8 mouse cellular contexts compared by ENCODE assay signal in genomic region chr7:51878730-51879129, GRCm38 (mm10). TPM values are rescaled to one million over a fixed set of nuclear protein-coding genes. Genes with fewer than 3 reads are reported as not detected.
A peak's percentile ranks its signal among the peaks of the same experiment; 100 is the strongest.
DNase-seq lines count a peak whose midpoint lies in the region; ATAC-seq and TF ChIP-seq lines count a peak whose summit lies in the region.

No protein-coding gene starts in this region.

- ATAC-seq in kidney, postnatal 0 days (replicated peaks; ENCODE audit: low FRiP score, low read depth), result peak; percentile 43
- ATAC-seq in hindbrain, embryonic 15.5 days (ENCODE audit: low FRiP score, low read depth), result no peak
- ATAC-seq in midbrain, embryonic 15.5 days (replicated peaks), result peak; percentile 21; the same call in 1 of the 2 replicates

- H3K9me3 ChIP-seq in kidney, postnatal 0 days (replicated peaks; ENCODE audit: low read length), result no peaks in the 10 kb centered on the region
- H3K9me3 ChIP-seq in hindbrain, embryonic 15.5 days, result no peaks in the 10 kb centered on the region
- H3K9me3 ChIP-seq in midbrain, embryonic 15.5 days, result no peaks in the 10 kb centered on the region

- 0 out of 2 replicates have a peak, but pooled peaks cover 2% of the 10 kb centered on the region for H3K4me1 ChIP-seq in kidney, postnatal 0 days (replicated peaks; ENCODE audit: insufficient read depth, low read length)
- H3K4me1 ChIP-seq in hindbrain, embryonic 15.5 days (replicated peaks), result peaks cover 7% of the 10 kb centered on the region; the same call in 1 of the 2 replicates
- peaks cover 14% of the 10 kb centered on the region for H3K4me1 ChIP-seq in midbrain, embryonic 15.5 days

- peak overlapping the region; percentile 76 for H3K27ac ChIP-seq in kidney, postnatal 0 days
- H3K27ac ChIP-seq in hindbrain, embryonic 15.5 days (replicated peaks), result peak overlapping the region; percentile 85
- peak overlapping the region; percentile 88 for H3K27ac ChIP-seq in midbrain, embryonic 15.5 days

- peak overlapping the region; percentile 63 for H3K9ac ChIP-seq in kidney, postnatal 0 days (ENCODE audit: low read depth, low read length)
- H3K9ac ChIP-seq in hindbrain, embryonic 15.5 days, result peak overlapping the region; percentile 66
- peak overlapping the region; percentile 83 for H3K9ac ChIP-seq in midbrain, embryonic 15.5 days

- H3K36me3 ChIP-seq in kidney, postnatal 0 days (ENCODE audit: insufficient read depth, low read length), result no peaks in the 10 kb centered on the region
- H3K36me3 ChIP-seq in hindbrain, embryonic 15.5 days, result no peaks in the 10 kb centered on the region
- no peaks in the 10 kb centered on the region for H3K36me3 ChIP-seq in midbrain, embryonic 15.5 days (replicated peaks)

- H3K4me3 ChIP-seq in kidney, postnatal 0 days (replicated peaks; ENCODE audit: low read depth, low read length), result peak overlapping the region; percentile 42
- H3K4me3 ChIP-seq in hindbrain, embryonic 15.5 days, result peak overlapping the region; percentile 48
- peak overlapping the region; percentile 66 for H3K4me3 ChIP-seq in midbrain, embryonic 15.5 days

- 2% methylated on average over 8 of the region's 8 CpGs for WGBS in kidney, postnatal 0 days
- WGBS in hindbrain, embryonic 15.5 days, result 2% methylated on average over 8 of the region's 8 CpGs
- WGBS in midbrain, embryonic 15.5 days, result 4% methylated on average over 8 of the region's 8 CpGs

- H3K27me3 ChIP-seq in kidney, postnatal 0 days (ENCODE audit: insufficient read depth, low read length), result no peaks in the 10 kb centered on the region
- no peaks in the 10 kb centered on the region for H3K27me3 ChIP-seq in hindbrain, embryonic 15.5 days
- no peaks in the 10 kb centered on the region for H3K27me3 ChIP-seq in midbrain, embryonic 15.5 days (replicated peaks)

- no peak for TF ChIP-seq CTCF in kidney, postnatal 0 days (IDR thresholded peaks at IDR 0.05; ENCODE audit: low read depth)

- H3K4me2 ChIP-seq in kidney, postnatal 0 days (ENCODE audit: low read length), result peak overlapping the region; percentile 90
- peak overlapping the region; percentile 72 for H3K4me2 ChIP-seq in hindbrain, embryonic 15.5 days
- peak overlapping the region; percentile 89 for H3K4me2 ChIP-seq in midbrain, embryonic 15.5 days

- DNase-seq in kidney, postnatal 0 days (ENCODE audit: low spot score), result peak; percentile 69
- no peak for DNase-seq in kidney, postnatal 25 days
- peak; percentile 18 for DNase-seq in embryo, embryonic 9.5 days (ENCODE audit: extremely low spot score)
- DNase-seq in retina, embryonic 14.5 days (ENCODE audit: low spot score), result no peak
- no peak for DNase-seq in urinary bladder, postnatal 36 days (ENCODE audit: low spot score in 2 of 2)
- DNase-seq in layer of hippocampus, postnatal 14 days (ENCODE audit: low spot score in 2 of 2), result no peak

RNA-seq across cellular contexts. Expression of gene Fancf, which starts 16.7 kb away (rescaled TPM):
- polyA plus RNA-seq in kidney, postnatal 0 days (2015; fragmentation: Nextera tagmentation; extraction: Ambion mirVana), result 10.1 and 12.5 TPM in 2 replicates
- 9.5 TPM in 2 replicates for polyA plus RNA-seq in hindbrain, embryonic 15.5 days (2015; fragmentation: Nextera tagmentation; extraction: Ambion mirVana)
- 9.7 and 10.1 TPM in 2 replicates for polyA plus RNA-seq in midbrain, embryonic 15.5 days (2015; fragmentation: Nextera tagmentation; extraction: Ambion mirVana)
- 1 to 10 TPM; 4.1 to 4.2 TPM for total RNA-seq in layer of hippocampus, postnatal 14 days (2021)

RNA-seq across cellular contexts. Expression of gene Gas2, which starts 16.9 kb away (rescaled TPM):
- 156 and 184 TPM in 2 replicates for polyA plus RNA-seq in kidney, postnatal 0 days (2015; fragmentation: Nextera tagmentation; extraction: Ambion mirVana)
- polyA plus RNA-seq in hindbrain, embryonic 15.5 days (2015; fragmentation: Nextera tagmentation; extraction: Ambion mirVana), result 12.9 and 14.0 TPM in 2 replicates
- 15.5 and 17.2 TPM in 2 replicates for polyA plus RNA-seq in midbrain, embryonic 15.5 days (2015; fragmentation: Nextera tagmentation; extraction: Ambion mirVana)
- total RNA-seq in layer of hippocampus, postnatal 14 days (2021), result 10 to 100 TPM; 12.7 to 13.8 TPM

Comparison
In these comparisons a context has a peak if more than half of its experiments do, and no peak if none do; other contexts are left out.
1. DNase-seq: peak in kidney, postnatal 0 days (single experiment) and embryo, embryonic 9.5 days (single experiment); none in kidney, postnatal 25 days (0 of 2), retina, embryonic 14.5 days (single experiment), urinary bladder, postnatal 36 days (0 of 2) and layer of hippocampus, postnatal 14 days (0 of 2).
2. Peak in every context shown above with its lines, with median percentiles within 50 percentile points of each other: H3K27ac ChIP-seq, H3K4me2 ChIP-seq, H3K4me3 ChIP-seq and H3K9ac ChIP-seq.